Mouse (Mus musculus) midbrain, embryonic 14.5 days (tissue): ENCODE data around the gene Def8. TPM values are rescaled to one million over a fixed set of nuclear protein-coding genes. Genes with fewer than 3 reads are reported as not detected.
"Not testable (repeated sequence)": the region's sequence is repeated elsewhere in the genome, so short reads cannot be mapped to it uniquely, and the experiment has no call there.

Source experiments
- ATAC-seq: fragments of 200-750 bp; cut with Nextera tagmentation; 2 replicates; pipeline ENCODE4 v1.8.0; 2017; ENCODE audit warnings: moderate number of reproducible peaks, moderate library complexity; ENCODE audit not compliant: low FRiP score, low TSS enrichment
- DNase-seq: peaks from one replicate; pipeline ENCODE4 v3.0.0-alpha.2; 2015
- H3K27ac ChIP-seq: fragments of 300-500 bp; sonication (generic); replicated peaks from 2 replicates; pipeline ENCODE4 v1.5.1; 2014; ENCODE audit warnings: mild to moderate bottlenecking, low read depth, low read length, moderate library complexity
- H3K27me3 ChIP-seq: fragments of 300-500 bp; sonication (generic); 2 replicates; pipeline ENCODE4 v1.6.1; 2014; ENCODE audit warnings: low read length, control low read depth, mixed read lengths; ENCODE audit not compliant: control insufficient read depth, insufficient read depth
- H3K36me3 ChIP-seq: fragments of 300-500 bp; sonication (generic); 2 replicates; pipeline ENCODE4 v1.6.1; 2014; ENCODE audit warnings: low read length, control low read depth; ENCODE audit not compliant: control insufficient read depth, insufficient read depth
- H3K4me1 ChIP-seq: fragments of 300-500 bp; sonication (generic); 2 replicates; pipeline ENCODE4 v1.6.1; 2014; ENCODE audit warnings: mild to moderate bottlenecking, antibody characterized with exemption, low read length, control low read depth; ENCODE audit not compliant: control insufficient read depth, insufficient read depth
- H3K4me2 ChIP-seq: fragments of 300-500 bp; sonication (generic); 2 replicates; pipeline ENCODE4 v1.6.1; 2014; ENCODE audit warnings: mild to moderate bottlenecking, low read length, moderate library complexity
- H3K4me3 ChIP-seq: fragments of 300-500 bp; sonication (generic); replicated peaks from 2 replicates; pipeline ENCODE4 v1.5.1; 2014; ENCODE audit warnings: low read depth, low read length
- H3K9ac ChIP-seq: fragments of 300-500 bp; sonication (generic); replicated peaks from 2 replicates; pipeline ENCODE4 v1.6.1; 2014; ENCODE audit warnings: mild to moderate bottlenecking, low read length, moderate library complexity
- H3K9me3 ChIP-seq: fragments of 300-500 bp; sonication (generic); 2 replicates; pipeline ENCODE4 v1.6.1; 2016; ENCODE audit warnings: low read length, control low read depth, mixed read lengths; ENCODE audit not compliant: control insufficient read depth
- WGBS: fragments of 180-500 bp; shearing (Covaris S2); extraction: QIAGEN DNeasy Blood & Tissue Kit; methylation state at CpG from one replicate; pipeline ENCODE4 v1.1.7; 2014; 5-methylcytosine and 5-hydroxymethylcytosine counted together
- polyA plus RNA-seq: library from polyadenylated mRNA; unstranded; fragments of >200 nt; fragmentation: Nextera tagmentation; extraction: Ambion mirVana; gene quantifications from 2 replicates; pipeline ENCODE4 v1.2.1, GENCODE M21; 2014

Def8 gene
- polyA plus RNA-seq, 1 experiment from 2014 or later, result 48.2 TPM

- WGBS, result 95% methylated on average over 5 of the region's 5 CpGs
These were observed 27.5 kb downstream of the Def8 start for GRCm38 (mm10) chr8:123450783-123451182.

GRCm38 (mm10) chr8:123451747-123452146 lies 28.4 kb downstream of the Def8 start:
- H3K36me3 ChIP-seq, result peaks cover 68% of the 10 kb centered on the region

More at GRCm38 (mm10) chr8:123450783-123451182, 27.5 kb downstream of the Def8 start:
- Histone ChIP-seq H3K27me3 (no peaks in the 10 kb centered on the region), H3K27ac (no peak overlapping the region), H3K4me3 (no peak overlapping the region), H3K9ac (no peak overlapping the region), H3K4me1 (no peaks in the 10 kb centered on the region), H3K4me2 (no peak overlapping the region), H3K9me3 (no peaks in the 10 kb centered on the region), H3K36me3 (peaks cover 58% of the 10 kb centered on the region)
- DNase-seq, result no peak
- no peak for ATAC-seq

GRCm38 (mm10) chr8:123452149-123452548 lies 28.8 kb downstream of the Def8 start:
- 88% methylated on average over 4 of the region's 4 CpGs for WGBS
- H3K9ac ChIP-seq, result no peak overlapping the region
- no peak for ATAC-seq

More at GRCm38 (mm10) chr8:123451747-123452146, 28.4 kb downstream of the Def8 start:
- H3K9me3 ChIP-seq, H3K4me1 ChIP-seq, H3K4me2 ChIP-seq, ATAC-seq, DNase-seq, H3K27ac ChIP-seq, H3K9ac ChIP-seq, H3K4me3 ChIP-seq, H3K27me3 ChIP-seq: not testable (repeated sequence)
- WGBS, result 95% methylated on average over 12 of the region's 12 CpGs

GRCm38 (mm10) chr8:123453291-123453690 lies 30.0 kb downstream of the Def8 start:
- Histone ChIP-seq H3K27ac (no peak overlapping the region), H3K36me3 (peaks cover 82% of the 10 kb centered on the region), H3K4me3 (no peak overlapping the region)

More at GRCm38 (mm10) chr8:123452149-123452548, 28.8 kb downstream of the Def8 start:
- no peak for DNase-seq
- Histone ChIP-seq H3K4me2 (no peak overlapping the region), H3K27ac (no peak overlapping the region), H3K4me3 (no peak overlapping the region), H3K4me1 (no peaks in the 10 kb centered on the region), H3K9me3 (no peaks in the 10 kb centered on the region), H3K27me3 (no peaks in the 10 kb centered on the region), H3K36me3 (peaks cover 70% of the 10 kb centered on the region)

GRCm38 (mm10) chr8:123453951-123454350 lies 30.6 kb downstream of the Def8 start:
- Histone ChIP-seq H3K27ac (no peak overlapping the region), H3K9me3 (no peaks in the 10 kb centered on the region), H3K36me3 (peaks cover 85% of the 10 kb centered on the region), H3K4me3 (no peak overlapping the region), H3K9ac (no peak overlapping the region), H3K4me1 (no peaks in the 10 kb centered on the region), H3K27me3 (no peaks in the 10 kb centered on the region), H3K4me2 (no peak overlapping the region)
- WGBS, result 83% methylated on average over 5 of the region's 5 CpGs
- no peak for DNase-seq
- no peak for ATAC-seq

More at GRCm38 (mm10) chr8:123453291-123453690, 30.0 kb downstream of the Def8 start:
- no peaks in the 10 kb centered on the region for H3K4me1 ChIP-seq
- no peak for ATAC-seq
- 82% methylated on average over 7 of the region's 7 CpGs for WGBS
- no peak overlapping the region for H3K9ac ChIP-seq
- H3K4me2 ChIP-seq, result no peak overlapping the region
- H3K9me3 ChIP-seq, result no peaks in the 10 kb centered on the region
- no peak for DNase-seq
- no peaks in the 10 kb centered on the region for H3K27me3 ChIP-seq

GRCm38 (mm10) chr8:123454559-123454958 lies 31.2 kb downstream of the Def8 start:
- Histone ChIP-seq H3K27ac (no peak overlapping the region), H3K36me3 (peaks cover 87% of the 10 kb centered on the region), H3K4me1 (no peaks in the 10 kb centered on the region), H3K9ac (no peak overlapping the region), H3K9me3 (no peaks in the 10 kb centered on the region), H3K4me3 (no peak overlapping the region), H3K4me2 (no peak overlapping the region), H3K27me3 (no peaks in the 10 kb centered on the region)
- DNase-seq (no peak), ATAC-seq (no peak)
- WGBS, result 96% methylated on average over 6 of the region's 6 CpGs

GRCm38 (mm10) chr8:123463651-123464050 lies 40.3 kb downstream of the Def8 start:
- Histone ChIP-seq H3K27ac (no peak overlapping the region), H3K4me1 (no peaks in the 10 kb centered on the region), H3K36me3 (peaks cover 46% of the 10 kb centered on the region), H3K9ac (no peak overlapping the region), H3K4me2 (no peak overlapping the region), H3K9me3 (no peaks in the 10 kb centered on the region), H3K4me3 (no peak overlapping the region), H3K27me3 (no peaks in the 10 kb centered on the region)
- WGBS, result 94% methylated on average over 4 of the region's 4 CpGs
- DNase-seq (no peak), ATAC-seq (no peak)

- Histone ChIP-seq H3K4me2 (no peak overlapping the region), H3K4me1 (no peaks in the 10 kb centered on the region), H3K9me3 (no peaks in the 10 kb centered on the region), H3K27me3 (no peaks in the 10 kb centered on the region), H3K27ac (no peak overlapping the region), H3K9ac (no peak overlapping the region), H3K36me3 (peaks cover 12% of the 10 kb centered on the region), H3K4me3 (no peak overlapping the region)
- no peak for ATAC-seq
- 78% methylated on average over 3 of the region's 3 CpGs for WGBS
- no peak for DNase-seq
These were observed 44.1 kb downstream of the Def8 start for GRCm38 (mm10) chr8:123467476-123467875.

GRCm38 (mm10) chr8:123472991-123473390 lies 49.7 kb downstream of the Def8 start:
- not testable (repeated sequence) for H3K36me3 ChIP-seq, H3K9me3 ChIP-seq, DNase-seq, H3K9ac ChIP-seq, H3K4me2 ChIP-seq, H3K27ac ChIP-seq, H3K4me3 ChIP-seq, H3K27me3 ChIP-seq, H3K4me1 ChIP-seq, ATAC-seq
- 79% methylated on average over 6 of the region's 6 CpGs for WGBS
